Mouse (Mus musculus) layer of hippocampus, adult 18-20 months (tissue): ENCODE results near the gene Fam71f1. TPM values are rescaled to one million over a fixed set of nuclear protein-coding genes. Genes with fewer than 3 reads are reported as not detected.
"Not testable (repeated sequence)": the region's sequence is repeated elsewhere in the genome, so short reads cannot be mapped to it uniquely, and the experiment has no call there.

ENCODE experiments used
- DNase-seq, 2 experiments: peaks; one replicate each; pipeline ENCODE4 v3.0.0; 2022; ENCODE audit warnings: low spot score in 2 of 2
- total RNA-seq, 2 experiments: library from RNA; stranded (reverse); gene quantifications; 2 replicates each; pipeline ENCODE4 v1.2.3; 2021

Fam71f1 gene
- total RNA-seq, 2 experiments from 2014 or later = not detected

DNA sequence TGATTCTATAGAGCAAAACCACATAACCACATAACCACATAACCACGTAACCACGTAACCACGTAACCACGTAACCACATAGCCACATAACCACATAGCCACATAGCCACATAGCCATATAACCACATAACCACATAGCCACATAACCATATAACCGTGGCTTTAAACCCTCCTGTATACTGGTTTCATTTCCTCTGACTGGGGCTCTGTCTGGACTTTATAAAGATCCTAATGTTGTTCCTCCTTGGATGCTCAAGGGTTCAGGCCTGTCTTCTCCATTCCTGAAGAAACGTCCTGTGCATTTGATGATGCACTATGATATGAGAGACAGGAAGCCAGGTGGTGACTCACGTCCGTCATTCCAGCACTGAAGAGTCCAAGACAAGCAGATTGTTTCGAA, 8.0 kb downstream of the Fam71f1 start:
- no peak for DNase-seq

DNA sequence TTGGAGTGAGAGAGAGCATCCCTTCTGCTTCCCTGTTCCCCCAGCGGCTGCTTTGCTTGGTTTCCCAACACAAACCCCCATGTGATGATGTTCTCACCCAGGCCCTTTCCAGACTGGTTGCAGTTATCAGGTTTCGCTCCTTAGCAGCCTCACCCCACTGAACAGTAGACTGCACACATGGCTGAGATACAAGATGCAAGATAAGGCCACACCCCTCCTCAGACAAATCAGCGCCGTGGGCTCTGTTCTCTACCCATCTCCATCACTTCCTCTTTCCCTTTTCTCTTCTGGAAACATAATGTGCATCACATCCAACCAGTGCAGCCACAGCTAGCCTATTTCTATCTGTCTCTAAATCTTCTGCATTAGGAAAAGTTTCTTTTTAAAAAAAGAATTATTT, 10.6 kb downstream of the Fam71f1 start:
- DNase-seq = no peak

DNA sequence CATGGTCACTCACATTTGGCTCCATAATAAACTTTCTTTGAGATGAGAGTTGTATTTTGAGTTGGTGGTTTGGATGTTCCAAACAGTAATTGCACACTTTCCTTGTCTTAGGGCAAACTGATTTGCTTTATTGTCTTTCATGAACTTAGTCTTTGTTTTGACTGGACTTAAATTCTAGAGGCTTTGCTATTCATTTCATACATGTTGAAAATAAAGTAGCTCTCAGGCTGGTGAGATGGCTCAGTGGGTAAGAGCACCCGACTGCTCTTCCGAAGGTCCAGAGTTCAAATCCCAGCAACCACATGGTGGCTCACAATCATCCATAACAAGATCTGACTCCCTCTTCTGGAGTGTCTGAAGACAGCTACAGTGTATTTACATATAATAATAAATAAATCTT, 27.6 kb downstream of the Fam71f1 start:
- DNase-seq = not testable (repeated sequence)

DNA sequence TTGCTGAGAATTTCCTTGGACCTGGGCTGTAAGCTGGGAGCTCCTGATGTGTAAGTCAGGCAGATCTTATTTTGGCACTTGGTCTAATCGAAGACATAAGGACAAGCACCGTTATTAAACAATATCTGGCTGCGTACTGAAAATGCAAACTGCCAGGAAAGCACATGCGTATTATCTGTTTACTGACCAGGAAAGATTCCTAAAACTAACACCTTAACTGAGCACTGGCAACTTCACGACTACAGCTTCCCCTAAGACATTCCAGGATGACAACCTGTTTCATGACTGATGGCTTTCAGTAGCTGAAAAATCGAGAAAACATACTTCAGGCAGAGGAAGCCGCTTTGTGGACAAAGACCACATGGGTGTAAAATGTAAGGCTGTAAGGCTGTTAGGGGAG, 28.2 kb downstream of the Fam71f1 start:
- peak in 1 of 2 experiments; percentile 4 for DNase-seq

DNA sequence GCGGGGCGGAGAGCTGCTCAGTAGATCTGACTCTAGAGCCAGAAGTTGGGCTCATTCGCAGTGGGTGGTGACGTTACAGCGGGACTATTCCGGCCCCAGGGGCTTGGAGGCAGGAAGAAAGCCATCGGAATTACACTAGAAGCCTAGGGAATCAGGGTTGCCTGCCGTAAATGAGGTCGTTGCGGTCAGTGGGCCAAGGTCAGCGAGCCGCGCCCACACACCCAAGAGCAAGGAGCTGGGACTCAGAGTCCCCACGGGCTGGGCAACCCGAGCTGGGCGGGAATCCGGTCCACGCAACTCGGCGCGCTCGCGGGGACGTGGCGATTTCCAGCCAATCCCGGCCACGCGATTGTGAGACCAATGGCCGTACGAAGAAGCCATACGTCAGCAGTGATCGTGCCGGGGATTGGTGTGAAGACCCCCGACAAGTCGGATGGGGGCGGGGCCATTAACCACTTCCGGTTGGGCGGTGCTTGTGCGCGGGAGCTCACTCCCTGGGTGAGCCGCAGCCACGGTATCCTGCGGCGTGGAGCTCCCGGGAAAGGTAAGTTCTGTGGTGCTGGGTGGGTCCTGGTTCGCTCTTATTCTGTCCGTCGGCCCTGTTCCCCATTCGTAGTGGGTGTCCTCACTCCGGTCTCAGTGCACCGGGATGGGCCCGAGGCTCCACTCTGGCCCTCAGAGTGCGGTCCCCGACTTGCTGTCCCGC, 28.9 kb downstream of the Fam71f1 start, which contains the start of gene Calu:
Calu (plus strand) TSS at position 405 of the 706 bp plus-strand sequence.
- DNase-seq = peak; percentile 99

DNA sequence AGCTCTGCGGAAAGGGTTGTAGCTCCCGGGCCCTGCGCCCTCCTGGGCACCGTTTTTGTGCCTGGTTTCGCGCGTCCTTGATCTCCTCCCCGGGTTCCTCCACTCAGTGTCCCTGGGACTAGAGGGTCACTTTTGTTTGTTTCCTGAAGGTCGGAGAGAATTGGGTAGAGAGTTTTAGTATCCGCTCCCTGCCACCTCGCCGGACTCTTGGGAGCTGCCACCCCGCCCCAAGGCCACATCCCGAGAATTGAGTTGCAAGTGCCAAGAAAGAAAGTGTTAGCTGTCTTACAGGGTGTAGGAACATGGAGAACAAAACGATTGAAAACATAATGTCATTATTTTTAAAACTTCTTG, 29.4 kb downstream of the Fam71f1 start:
- DNase-seq = no peak

DNA sequence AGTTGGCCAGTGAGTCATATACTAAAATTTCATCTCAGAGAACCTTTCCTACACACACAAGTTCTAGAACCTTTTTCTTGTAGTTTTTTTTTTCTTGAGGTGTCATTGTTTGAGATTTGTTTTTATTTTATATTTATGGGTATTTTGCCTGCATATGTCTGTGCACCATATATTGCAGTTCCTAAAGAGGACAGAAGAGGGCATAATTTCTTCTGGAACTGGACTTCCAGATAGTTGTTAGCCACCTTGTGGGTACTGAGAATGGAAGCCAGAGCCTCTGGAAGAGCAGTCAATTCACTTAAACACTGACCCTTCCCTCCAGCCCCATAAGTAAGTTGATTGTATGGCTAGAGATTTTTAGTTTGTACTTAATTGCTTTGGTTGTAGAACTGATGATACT, 32.7 kb downstream of the Fam71f1 start:
- DNase-seq = no peak

DNA sequence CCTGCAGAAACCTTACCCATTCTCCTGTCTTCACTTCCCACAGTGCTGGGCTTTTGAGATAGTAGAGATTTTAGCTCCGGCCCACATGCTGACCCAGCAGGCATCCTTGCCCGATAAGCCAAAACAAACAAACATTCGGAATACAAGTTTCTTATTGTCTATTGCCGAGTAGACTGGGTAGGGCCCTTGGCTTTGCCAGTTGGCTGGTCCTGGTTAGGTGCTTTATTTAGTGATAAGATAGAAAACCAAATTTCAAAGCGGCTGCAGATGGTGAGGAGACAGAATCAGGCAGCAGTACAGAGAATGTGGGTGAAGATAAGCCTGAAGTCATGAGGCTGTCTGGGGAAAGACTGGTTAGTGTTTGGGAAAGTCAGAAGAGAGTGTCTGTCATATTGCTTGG, 33.9 kb downstream of the Fam71f1 start:
- DNase-seq = peak in 1 of 2 experiments; percentile 7

DNA sequence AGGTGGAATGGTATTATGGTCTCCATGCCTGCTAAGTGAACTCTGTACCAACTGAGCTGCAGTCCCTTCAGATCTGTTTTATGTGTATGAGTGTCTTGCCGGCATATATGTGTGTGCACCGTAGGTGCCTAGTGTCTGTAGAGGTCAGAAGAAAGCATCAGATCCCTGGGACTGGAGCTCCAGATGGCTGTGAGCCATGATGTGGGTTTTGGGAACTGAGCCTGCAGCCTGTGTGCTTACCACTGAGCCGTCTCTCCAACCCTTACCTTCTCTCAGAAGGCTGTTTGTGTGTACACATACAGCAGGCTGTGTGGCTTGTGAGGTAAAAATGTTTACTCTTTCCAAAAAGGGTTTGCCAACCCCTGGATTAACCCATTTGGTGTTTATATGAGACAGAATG, 40.4 kb downstream of the Fam71f1 start:
- DNase-seq = no peak

DNA sequence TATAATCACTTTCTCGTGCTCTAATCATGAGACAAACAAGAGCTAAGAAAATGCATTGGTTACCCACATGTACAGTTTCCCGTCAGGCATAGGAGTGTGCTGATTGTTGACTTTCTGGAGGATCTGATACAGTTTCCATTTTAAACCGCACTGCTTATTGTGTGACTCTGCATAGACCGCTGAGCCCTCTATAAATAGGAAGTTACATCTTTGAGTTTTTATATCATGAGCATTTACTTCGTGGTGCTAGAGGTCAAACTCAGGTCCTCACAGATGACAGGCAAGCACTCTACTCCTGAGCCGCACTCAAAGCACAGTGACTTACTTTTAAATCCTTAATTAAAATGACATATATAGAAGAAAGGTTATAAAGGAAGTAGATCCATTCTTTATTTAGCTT, 41.3 kb downstream of the Fam71f1 start:
- no peak for DNase-seq

DNA sequence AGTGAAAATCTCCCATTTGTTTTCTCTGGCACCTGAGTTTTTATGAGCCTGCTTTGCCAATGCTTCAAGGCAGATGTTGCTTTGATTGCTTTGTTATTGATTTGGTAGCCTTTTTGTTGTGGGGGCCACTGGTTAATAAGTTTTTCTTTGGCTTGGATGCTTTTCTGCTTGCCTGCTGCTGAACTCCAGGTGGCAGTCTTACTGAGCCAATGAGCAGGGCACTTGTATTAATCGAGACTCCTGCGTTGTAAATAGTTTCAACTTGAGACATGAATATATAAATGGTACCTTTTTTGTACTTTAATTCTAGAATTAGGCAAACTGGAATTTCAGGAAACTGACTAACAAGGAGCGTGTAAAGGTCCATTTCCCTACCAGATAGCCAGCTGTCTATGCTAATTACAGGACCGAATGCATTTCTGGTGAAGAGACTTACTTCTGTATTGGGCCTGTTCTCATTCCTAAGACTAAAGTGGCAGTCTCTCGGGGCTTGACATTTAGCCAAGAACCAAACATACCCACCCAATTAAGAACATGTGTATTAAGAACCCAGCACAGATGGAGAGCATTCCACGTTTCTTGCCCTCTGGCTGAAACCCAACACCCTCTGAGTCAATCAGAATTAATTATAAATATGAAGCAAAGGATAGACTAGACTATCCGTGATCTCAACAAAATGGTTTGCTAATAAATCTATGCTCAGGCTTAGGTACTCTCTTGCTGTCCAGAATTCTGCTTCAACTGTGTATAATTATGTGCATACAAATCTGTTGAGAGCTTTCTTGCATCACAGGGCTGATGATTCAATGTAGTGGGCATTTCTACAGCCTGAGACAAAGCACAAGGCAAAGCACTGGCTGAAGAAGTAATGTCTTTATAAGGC, 43.5 kb downstream of the Fam71f1 start:
- DNase-seq = peak in 1 of 2 experiments; percentile 24

DNA sequence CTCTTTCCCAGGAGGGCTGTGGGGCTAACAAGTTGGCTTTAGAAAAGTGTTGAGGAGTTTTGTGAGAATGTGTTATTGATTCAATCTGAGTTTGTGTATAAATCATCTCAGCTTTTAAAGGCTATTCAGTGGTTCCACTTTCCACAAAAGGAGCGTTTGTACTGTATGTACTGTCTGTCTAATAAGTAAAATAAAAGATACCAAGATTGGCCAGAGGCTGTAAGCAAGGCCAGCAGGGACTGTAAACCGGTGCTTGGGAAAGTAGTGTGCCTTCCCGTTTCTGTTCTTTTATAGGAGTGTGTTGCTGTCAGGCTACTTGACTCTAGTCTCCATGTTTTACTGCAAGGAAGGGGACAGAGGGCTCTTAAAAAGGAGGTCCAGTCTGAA, 44.2 kb downstream of the Fam71f1 start:
- DNase-seq = no peak

DNA sequence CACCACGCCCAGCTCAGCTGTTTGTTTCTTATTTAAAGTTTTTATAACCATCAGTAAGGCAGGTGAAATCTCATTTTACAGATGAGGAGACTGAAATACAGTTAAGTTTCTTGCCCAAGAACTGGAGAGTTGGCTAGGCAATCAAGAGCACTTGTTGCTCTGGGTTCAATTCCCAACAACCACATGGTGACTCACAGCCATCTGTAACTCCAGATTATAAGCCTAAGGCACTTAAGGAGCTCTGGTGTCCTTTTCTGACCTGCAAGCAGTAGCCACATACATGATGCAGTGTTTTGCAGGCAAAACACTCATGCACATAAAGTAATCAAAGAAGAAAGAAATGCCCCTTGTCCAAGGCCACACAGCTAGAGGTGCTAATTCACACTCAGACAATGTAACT, 46.3 kb downstream of the Fam71f1 start:
- DNase-seq = no peak

DNA sequence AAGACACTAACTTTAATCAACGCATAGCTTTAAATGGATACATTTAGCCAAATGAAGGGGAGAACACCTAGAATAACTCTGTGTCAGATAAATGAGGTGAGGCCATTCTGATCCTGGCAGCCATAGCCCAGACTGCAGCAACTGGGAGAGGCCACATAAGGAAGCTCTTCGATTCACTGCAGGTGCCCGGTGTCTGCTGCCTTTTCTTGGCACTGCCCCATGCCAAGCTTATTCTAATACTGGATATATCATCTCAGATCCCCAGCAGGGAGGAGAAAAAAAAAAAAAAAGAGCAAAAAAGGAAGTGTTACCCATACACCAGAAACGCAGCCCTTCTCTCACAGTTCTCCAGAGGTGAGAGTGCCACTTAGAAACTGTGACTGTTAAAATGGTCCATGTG, 58.4 kb downstream of the Fam71f1 start:
- no peak for DNase-seq

DNA sequence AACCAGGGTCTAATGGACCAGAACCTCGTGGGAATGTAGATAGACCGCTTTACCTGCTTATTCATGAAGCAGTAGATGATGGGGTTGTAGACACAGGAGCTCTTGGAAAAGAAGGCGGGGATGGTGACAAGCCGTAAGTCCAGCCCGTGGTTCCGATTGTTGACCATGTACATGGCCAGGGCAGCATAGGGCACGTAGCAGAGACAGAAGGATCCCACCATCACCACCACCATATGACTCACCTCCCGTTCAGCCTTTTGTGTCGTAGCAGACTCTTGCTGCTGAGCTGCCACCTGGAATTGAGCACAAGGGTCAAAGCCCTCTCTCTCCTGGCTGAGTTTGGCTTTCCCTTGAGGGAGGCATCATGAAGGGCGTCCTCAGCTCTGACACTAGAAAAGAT, 59.7 kb downstream of the Fam71f1 start:
- no peak for DNase-seq

DNA sequence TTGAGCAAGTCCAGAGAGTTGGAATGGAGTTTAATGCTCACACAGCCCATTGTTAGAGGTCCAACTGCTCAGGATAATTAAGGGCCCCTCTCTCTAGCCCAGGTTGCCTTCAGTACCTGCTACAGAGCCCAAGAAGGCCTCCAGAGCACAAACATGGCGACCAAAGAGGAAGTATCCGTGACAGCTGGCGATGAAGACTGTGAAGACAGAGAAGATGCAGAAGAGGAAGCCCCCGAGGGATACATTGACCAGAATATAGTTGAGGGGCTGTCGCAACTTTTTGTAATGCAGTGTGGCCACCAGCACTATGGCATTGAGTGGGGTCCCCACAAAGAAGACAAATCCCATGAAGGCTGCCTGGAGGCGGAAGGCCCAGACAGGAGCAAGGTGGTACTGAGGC, 61.0 kb downstream of the Fam71f1 start:
- no peak for DNase-seq

DNA sequence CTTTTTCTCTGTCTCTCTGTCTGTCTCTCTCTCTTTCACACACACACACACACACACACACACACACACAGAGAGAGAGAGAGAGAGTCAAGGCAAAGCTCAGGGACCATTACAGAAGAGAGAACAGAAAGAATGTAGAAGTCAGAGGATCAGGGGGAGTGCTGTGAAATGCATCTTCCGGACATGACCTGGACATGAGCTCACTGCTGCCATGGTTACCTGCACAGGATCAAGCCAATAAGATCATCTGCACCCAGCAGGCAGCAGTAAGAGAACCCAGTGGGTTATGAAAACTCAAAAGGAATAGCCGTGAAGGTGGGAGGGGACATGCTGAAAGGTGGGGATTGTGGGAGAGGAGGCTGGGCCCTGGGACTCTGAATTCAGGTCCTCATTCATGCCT, 63.5 kb downstream of the Fam71f1 start:
- no peak for DNase-seq

Other genes with a start within 250 kb of the Fam71f1 start
- gene Rbm28, start 154.1 kb upstream of the Fam71f1 start, total RNA-seq = 10 to 100 TPM; 43.1 to 43.2 TPM
- gene Prrt4, start 139.6 kb upstream of the Fam71f1 start, total RNA-seq = 1 to 10 TPM; 2.4 to 2.6 TPM
- gene Impdh1, start 102.8 kb upstream of the Fam71f1 start, total RNA-seq = 10 to 100 TPM; 36.0 to 42.9 TPM
- 1 to 10 TPM; 6.0 to 6.9 TPM for gene Hilpda, start 46.7 kb upstream of the Fam71f1 start, total RNA-seq
- gene Fam71f2, start 39.5 kb upstream of the Fam71f1 start, total RNA-seq = under 1 TPM; 0.33 to 0.35 TPM
- gene Calu, start 28.9 kb downstream of the Fam71f1 start, total RNA-seq = 10 to 100 TPM; 62.7 to 65.0 TPM
- not detected for gene Opn1sw, start 69.3 kb downstream of the Fam71f1 start, total RNA-seq
- 10 to 100 TPM; 62.1 to 75.9 TPM for gene Ccdc136, start 77.2 kb downstream of the Fam71f1 start, total RNA-seq
- 1 to 10 TPM; 1.5 to 1.6 TPM for gene Flnc, start 114.1 kb downstream of the Fam71f1 start, total RNA-seq
- 100 to 1,000 TPM; 250 to 276 TPM for gene Atp6v1f, start 148.6 kb downstream of the Fam71f1 start, total RNA-seq
- 1 to 10 TPM in 1 of 2 experiments, under 1 TPM in 1; 0.67 to 1.2 TPM for gene Atp6v1fnb, start 152.3 kb downstream of the Fam71f1 start, total RNA-seq
- gene Kcp, start 188.8 kb downstream of the Fam71f1 start, total RNA-seq = 1 to 10 TPM; 1.1 to 2.3 TPM
- 1 to 10 TPM; 4.4 to 5.4 TPM for gene Irf5, start 207.5 kb downstream of the Fam71f1 start, total RNA-seq